Mouse (Mus musculus) MEL (cell line): Measurements from ENCODE around the gene Cacng3. TPM values are rescaled to one million over a fixed set of nuclear protein-coding genes. Genes with fewer than 3 reads are reported as not detected.

Source experiments
- DNase-seq: peaks from one replicate; pipeline ENCODE4 v3.0.0; 2011; ENCODE audit warnings: low read depth, low spot score
- H3K27ac ChIP-seq: 2 replicates; pipeline ENCODE4 v1.5.1; 2012; ENCODE audit warnings: low read depth, mild to moderate bottlenecking, control low read depth, low read length, moderate library complexity; ENCODE audit not compliant: control insufficient read depth
- H3K27me3 ChIP-seq, 2 experiments: fragments of 150-350 bp in 1 of 2; sonication (generic) in 1 of 2; 2 replicates each; pipeline ENCODE4 v1.6.1; 2012; ENCODE audit warnings: low read length in 2 of 2, mild to moderate bottlenecking in 2 of 2, improper control_type of control experiment in 1 of 2, moderate library complexity in 1 of 2; ENCODE audit not compliant: insufficient read depth in 2 of 2, control insufficient read depth in 1 of 2
- H3K36me3 ChIP-seq, 2 experiments: 2 replicates each; pipeline ENCODE4 v1.6.1; 2012 to 2014; ENCODE audit warnings: low read length in 2 of 2, improper control_type of control experiment in 1 of 2, inconsistent platforms in 1 of 2, mild to moderate bottlenecking in 1 of 2; ENCODE audit not compliant: insufficient read depth in 2 of 2, control insufficient read depth in 1 of 2
- H3K4me1 ChIP-seq, 2 experiments: fragments of 150-350 bp in 1 of 2; sonication (generic) in 1 of 2; 2 replicates each; pipeline ENCODE4 v1.6.1; 2012; ENCODE audit warnings: low read length in 2 of 2, improper control_type of control experiment in 1 of 2, mild to moderate bottlenecking in 1 of 2; ENCODE audit not compliant: insufficient read depth in 2 of 2, control insufficient read depth in 1 of 2
- H3K4me3 ChIP-seq, 2 experiments: fragments of 150-350 bp in 1 of 2; sonication (generic) in 1 of 2; 2 replicates each; pipeline ENCODE4 v1.5.1; 2012; ENCODE audit warnings: low read depth in 2 of 2, low read length in 2 of 2, mild to moderate bottlenecking in 2 of 2, moderate library complexity in 2 of 2, control low read depth in 1 of 2, improper control_type of control experiment in 1 of 2; ENCODE audit not compliant: control insufficient read depth in 1 of 2, insufficient read depth in 1 of 2
- H3K79me2 ChIP-seq: 2 replicates; pipeline ENCODE4 v1.6.1; 2012; ENCODE audit warnings: mild to moderate bottlenecking, low read length, moderate library complexity; ENCODE audit not compliant: control insufficient read depth, poor library complexity, insufficient read depth
- H3K9ac ChIP-seq: 2 replicates; pipeline ENCODE4 v1.6.1; 2012; ENCODE audit warnings: low read depth, mild to moderate bottlenecking, control low read depth, low read length, moderate library complexity; ENCODE audit not compliant: control insufficient read depth, poor library complexity, severe bottlenecking
- H3K9me3 ChIP-seq: fragments of 150-350 bp; sonication (generic); replicated peaks from 2 replicates; pipeline ENCODE4 v1.6.1; 2012; ENCODE audit warnings: mild to moderate bottlenecking, low read length, improper control_type of control experiment, moderate library complexity; ENCODE audit not compliant: insufficient read depth
- BHLHE40 ChIP-seq: IDR thresholded peaks from 2 replicates; pipeline ENCODE4 v1.6.1; 2012; ENCODE audit warnings: low read depth, mild to moderate bottlenecking, inconsistent platforms, low read length, improper control_type of control experiment, borderline replicate concordance
- CTCF ChIP-seq, 3 experiments: IDR thresholded peaks in 2 of 3; conservative IDR thresholded peaks in 1 of 3; 2 replicates each; pipeline ENCODE4 v1.5.1; 2011 to 2012; ENCODE audit warnings: low read length in 3 of 3, low read depth in 2 of 3, mild to moderate bottlenecking in 2 of 3, improper control_type of control experiment in 1 of 3, inconsistent platforms in 1 of 3, mixed read lengths in 1 of 3, moderate library complexity in 1 of 3; ENCODE audit not compliant: control insufficient read depth in 1 of 3, insufficient read depth in 1 of 3, poor library complexity in 1 of 3, severe bottlenecking in 1 of 3
- ELF1 ChIP-seq: IDR thresholded peaks from 2 replicates; pipeline ENCODE4 v1.6.1; 2014; ENCODE audit warnings: low read depth, mild to moderate bottlenecking, inconsistent platforms, low read length, improper control_type of control experiment, moderate library complexity
- GATA1 ChIP-seq: IDR thresholded peaks from 2 replicates; pipeline ENCODE4 v1.6.1; 2011; ENCODE audit warnings: low read depth, low read length, improper control_type of control experiment
- MAZ ChIP-seq: IDR thresholded peaks from 2 replicates; pipeline ENCODE4 v1.6.1; 2012; ENCODE audit warnings: low read depth, mild to moderate bottlenecking, inconsistent platforms, low read length, improper control_type of control experiment
- NRF1 ChIP-seq: IDR thresholded peaks from 2 replicates; pipeline ENCODE4 v1.6.1; 2014; ENCODE audit warnings: low read depth, mild to moderate bottlenecking, inconsistent platforms, low read length, improper control_type of control experiment, moderate library complexity; ENCODE audit not compliant: poor library complexity, insufficient read depth, severe bottlenecking
- POLR2A ChIP-seq, 2 experiments: IDR thresholded peaks; 2 replicates each; pipeline ENCODE4 v1.6.1; 2011 to 2012; ENCODE audit warnings: low read length in 2 of 2, mild to moderate bottlenecking in 2 of 2, control low read depth in 1 of 2, improper control_type of control experiment in 1 of 2, low read depth in 1 of 2, moderate library complexity in 1 of 2; ENCODE audit not compliant: control insufficient read depth in 1 of 2, insufficient read depth in 1 of 2, poor library complexity in 1 of 2
- RCOR1 ChIP-seq: IDR thresholded peaks from 2 replicates; pipeline ENCODE4 v1.6.1; 2012; ENCODE audit warnings: low read depth, mild to moderate bottlenecking, inconsistent platforms, low read length, improper control_type of control experiment
- TBP ChIP-seq: IDR thresholded peaks from 2 replicates; pipeline ENCODE4 v1.8.0; 2011; ENCODE audit warnings: low read depth, low read length, improper control_type of control experiment
- USF1 ChIP-seq: IDR thresholded peaks from 2 replicates; pipeline ENCODE4 v1.6.1; 2014; ENCODE audit warnings: low read depth, mild to moderate bottlenecking, inconsistent platforms, low read length, improper control_type of control experiment, moderate library complexity
- USF2 ChIP-seq, 2 experiments: IDR thresholded peaks; 2 replicates each; pipeline ENCODE4 v1.6.1; 2011 to 2012; ENCODE audit warnings: improper control_type of control experiment in 2 of 2, low read length in 2 of 2, borderline replicate concordance in 1 of 2, inconsistent platforms in 1 of 2, low read depth in 1 of 2, mild to moderate bottlenecking in 1 of 2; ENCODE audit not compliant: insufficient read depth in 1 of 2
- ZC3H11A ChIP-seq: IDR thresholded peaks from 2 replicates; pipeline ENCODE4 v1.6.1; 2012; ENCODE audit warnings: low read depth, mild to moderate bottlenecking, inconsistent platforms, low read length, improper control_type of control experiment
- ZMIZ1 ChIP-seq: IDR thresholded peaks from 2 replicates; pipeline ENCODE4 v1.6.1; 2012; ENCODE audit warnings: low read depth, mild to moderate bottlenecking, inconsistent platforms, low read length, improper control_type of control experiment, moderate library complexity
- ZNF384 ChIP-seq: IDR thresholded peaks from 2 replicates; pipeline ENCODE4 v1.6.1; 2012; ENCODE audit warnings: low read depth, mild to moderate bottlenecking, inconsistent platforms, low read length, improper control_type of control experiment
- polyA plus RNA-seq, 2 experiments: library from polyadenylated mRNA; stranded (reverse) in 1 of 2; unstranded in 1 of 2; fragments of >175 nt in 1 of 2; fragments of >200 nt in 1 of 2; gene quantifications; 2 replicates each; pipeline versions ENCODE4 v1.2.1 to v1.2.4; 2012; ENCODE audit warnings: low replicate concordance in 2 of 2, low read depth in 1 of 2; ENCODE audit not compliant: insufficient read length in 2 of 2, insufficient read depth in 1 of 2, missing spikeins in 1 of 2
- total RNA-seq: library from RNA; depleted of rRNA; stranded (reverse); fragments of 300-350 nt; gene quantifications from 2 replicates; pipeline ENCODE4 v1.2.3, GENCODE M21; 2012

Gene Cacng3
- total and polyA plus RNA-seq, 3 experiments = not detected

DNA sequence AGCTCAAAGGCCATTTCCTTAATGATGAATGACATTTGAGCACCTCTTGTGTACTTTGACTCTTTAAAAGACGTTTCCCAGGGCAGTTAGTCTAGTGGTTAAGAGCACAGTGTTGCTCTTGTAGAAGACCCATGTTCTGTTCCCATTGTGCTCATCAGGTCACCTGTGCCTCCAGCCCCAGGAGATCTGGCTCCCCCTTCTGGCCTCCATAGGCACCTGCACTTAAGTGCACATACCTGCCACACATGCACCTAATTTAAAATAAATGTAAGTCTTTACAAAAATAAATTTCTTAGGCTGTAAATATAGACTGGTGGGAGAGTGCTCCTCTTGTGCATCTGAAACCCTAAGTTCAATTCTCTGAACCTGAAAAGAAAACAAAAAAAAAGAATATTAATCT, 46.5 kb upstream of the Cacng3 start:
- DNase-seq = no peak
- no peak overlapping the region for H3K27ac ChIP-seq
- H3K36me3 ChIP-seq = no peaks in the 10 kb centered on the region
- no peaks in the 10 kb centered on the region for H3K79me2 ChIP-seq
- H3K9me3 ChIP-seq = no peaks in the 10 kb centered on the region
- no peaks in the 10 kb centered on the region for H3K27me3 ChIP-seq
- TF ChIP-seq MAZ (no peak), CTCF (IDR thresholded peaks at IDR 0.05 in 2 of 3, conservative IDR thresholded peaks at IDR 0.05 in 1 of 3; ENCODE audit: control insufficient read depth in 1 of 3, insufficient read depth in 1 of 3, low read depth in 2 of 3, low read length in 3 of 3, poor library complexity in 1 of 3, severe bottlenecking in 1 of 3) (peak in 1 of 3 experiments; percentile 14; a peak in 1 of 6 replicates), ZNF384 (no peak), ZC3H11A (no peak), ELF1 (no peak), TBP (no peak)
- TF ChIP-seq, all 39 proteins: peak for 1
- H3K4me1 ChIP-seq = no peaks in the 10 kb centered on the region
- H3K4me3 ChIP-seq = no peak overlapping the region
- no peak overlapping the region for H3K9ac ChIP-seq

DNA sequence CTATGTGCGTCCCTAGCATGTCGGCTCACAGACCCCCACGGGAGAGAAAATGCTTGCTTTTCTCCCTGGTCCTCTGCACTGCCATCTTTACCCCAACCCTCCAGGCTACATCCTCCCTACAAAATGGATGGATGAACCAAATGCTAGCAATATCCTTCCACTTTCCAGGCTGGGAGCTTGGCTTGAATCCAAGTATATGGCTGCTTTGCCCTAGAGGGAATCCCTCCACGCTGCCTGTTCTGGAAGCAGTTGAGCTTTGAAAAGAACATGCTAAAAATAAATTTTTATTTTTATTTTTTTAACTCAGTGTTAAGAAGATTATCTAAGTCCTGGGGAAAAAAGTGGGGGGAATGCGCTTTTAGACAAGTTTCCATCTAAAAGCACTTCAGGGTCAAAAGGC, 42.2 kb upstream of the Cacng3 start:
- TF ChIP-seq USF1 (no peak), RCOR1 (no peak), NRF1 (no peak), USF2 (IDR thresholded peaks at IDR 0.05; ENCODE audit: borderline replicate concordance in 1 of 2, insufficient read depth in 1 of 2, low read depth in 1 of 2, low read length in 2 of 2) (no peak), BHLHE40 (no peak)

GRCm38 (mm10) chr7:122630386-122630785, 39.9 kb upstream of the Cacng3 start:
- no peaks in the 10 kb centered on the region for H3K36me3 ChIP-seq
- DNase-seq = no peak
- no peaks in the 10 kb centered on the region for H3K9me3 ChIP-seq
- H3K79me2 ChIP-seq = no peaks in the 10 kb centered on the region
- TF ChIP-seq ZC3H11A = no peak
- no peak for TF ChIP-seq ZMIZ1
- no peak for TF ChIP-seq POLR2A (IDR thresholded peaks at IDR 0.05; ENCODE audit: control insufficient read depth in 1 of 2, insufficient read depth in 1 of 2, low read depth in 1 of 2, low read length in 2 of 2, poor library complexity in 1 of 2)
- no peak for TF ChIP-seq GATA1
- no peak overlapping the region for H3K27ac ChIP-seq
- no peaks in the 10 kb centered on the region for H3K4me1 ChIP-seq
- H3K27me3 ChIP-seq = no peaks in the 10 kb centered on the region
- H3K9ac ChIP-seq = no peak overlapping the region
- H3K4me3 ChIP-seq = no peak overlapping the region

More for the DNA sequence above, 42.2 kb upstream of the Cacng3 start:
- DNase-seq = no peak
- H3K4me3 ChIP-seq = no peak overlapping the region
- H3K9me3 ChIP-seq = no peaks in the 10 kb centered on the region
- H3K79me2 ChIP-seq = no peaks in the 10 kb centered on the region
- H3K27me3 ChIP-seq = no peaks in the 10 kb centered on the region
- no peak overlapping the region for H3K27ac ChIP-seq
- no peaks in the 10 kb centered on the region for H3K4me1 ChIP-seq
- no peaks in the 10 kb centered on the region for H3K36me3 ChIP-seq
- H3K9ac ChIP-seq = no peak overlapping the region
